Mouse (Mus musculus) heart, adult 11 months (tissue): ENCODE measurements around the gene Ccdc189.

Source experiments
- DNase-seq: peaks from one replicate; pipeline ENCODE4 v3.0.0; 2022

Gene Ccdc189

DNA sequence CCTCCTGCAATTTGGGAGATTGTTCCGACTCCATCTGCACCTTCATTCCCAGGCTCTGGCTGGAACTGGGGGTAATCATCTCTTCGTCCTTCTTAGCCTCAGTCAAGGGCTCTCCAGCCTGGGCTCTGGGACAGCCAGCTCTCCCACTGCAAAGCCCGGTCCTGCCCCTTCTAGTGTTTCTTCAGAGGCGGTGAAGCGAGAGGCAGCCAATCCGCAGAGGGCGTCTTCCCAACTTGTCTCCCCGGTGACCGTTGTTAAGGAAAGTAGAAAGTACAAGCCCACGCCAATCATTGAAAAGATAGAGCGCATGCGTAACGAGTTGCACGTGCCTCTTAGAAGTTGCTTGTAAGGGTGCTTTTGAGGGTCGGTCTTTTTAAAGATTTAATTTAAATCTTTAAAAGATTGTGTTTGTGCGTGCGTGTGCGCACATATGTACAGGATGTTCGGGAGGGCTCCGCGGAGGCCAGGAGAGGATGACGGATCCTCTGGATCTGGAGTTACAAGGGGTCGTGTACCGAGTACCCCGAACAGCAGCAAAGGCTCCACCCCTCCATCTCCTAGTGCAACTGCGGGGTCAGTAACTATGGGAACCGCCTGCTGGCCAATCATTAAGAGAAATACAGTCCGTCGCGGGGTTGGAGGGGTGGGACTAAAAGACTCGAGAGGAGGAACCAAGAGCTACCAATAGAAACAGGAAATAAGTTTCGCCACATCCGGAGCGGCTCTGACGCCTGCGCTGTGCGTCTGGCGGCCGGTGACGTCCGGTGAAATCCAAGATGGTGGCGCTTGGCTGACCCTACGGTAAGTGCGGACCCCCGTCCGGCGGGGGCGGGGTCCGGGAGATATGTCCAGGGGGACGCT is at the start of gene Ccdc189, which contains the start of gene Rnf40:
Gene Ccdc189, minus strand, starts transcription at position 585 of the 861 bp plus-strand sequence.
Gene Rnf40, plus strand, starts transcription at position 757 of the 861 bp plus-strand sequence.
- DNase-seq = peak; percentile 100

DNA sequence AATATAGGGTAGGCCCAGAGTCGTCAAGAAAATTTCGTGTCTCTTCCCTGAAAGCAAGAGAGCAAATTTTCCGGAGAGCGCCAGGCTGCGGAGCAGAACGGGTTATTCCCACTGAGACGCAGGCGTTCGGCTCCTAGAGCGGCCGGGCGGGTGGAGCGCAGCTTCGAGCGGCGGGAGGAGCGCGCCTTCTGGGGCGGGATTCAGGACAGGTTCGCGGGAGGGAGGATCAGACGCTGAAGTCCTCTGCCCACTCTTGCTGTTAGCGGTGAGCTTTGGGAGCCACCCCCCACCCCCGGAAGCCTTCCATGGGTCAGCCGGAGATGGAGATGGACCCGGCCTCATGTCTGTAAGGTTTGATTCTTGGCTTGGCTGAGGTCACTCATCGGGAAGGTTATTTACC is 48.6 kb upstream of the Ccdc189 start:
- DNase-seq = peak; percentile 97

DNA sequence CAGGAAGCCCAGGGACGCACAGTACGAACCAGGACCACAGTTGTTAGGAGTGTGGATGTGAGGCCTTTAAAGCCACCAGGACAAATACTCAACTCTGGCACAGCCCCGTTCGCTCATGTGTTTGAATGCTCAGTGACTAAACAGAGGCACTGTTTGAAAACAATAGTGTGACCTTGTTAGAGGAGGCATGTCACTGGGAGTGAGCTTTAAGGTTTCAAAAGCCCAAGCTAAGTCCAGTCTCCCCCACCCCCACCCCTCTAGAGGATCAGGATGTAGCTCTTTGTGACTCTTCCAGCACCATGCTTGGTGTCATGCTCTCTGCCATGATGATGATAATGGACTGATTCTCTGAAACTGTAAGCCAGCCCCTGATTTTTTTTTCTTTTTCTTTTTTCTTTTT is 43.0 kb upstream of the Ccdc189 start:
- DNase-seq = no peak

DNA sequence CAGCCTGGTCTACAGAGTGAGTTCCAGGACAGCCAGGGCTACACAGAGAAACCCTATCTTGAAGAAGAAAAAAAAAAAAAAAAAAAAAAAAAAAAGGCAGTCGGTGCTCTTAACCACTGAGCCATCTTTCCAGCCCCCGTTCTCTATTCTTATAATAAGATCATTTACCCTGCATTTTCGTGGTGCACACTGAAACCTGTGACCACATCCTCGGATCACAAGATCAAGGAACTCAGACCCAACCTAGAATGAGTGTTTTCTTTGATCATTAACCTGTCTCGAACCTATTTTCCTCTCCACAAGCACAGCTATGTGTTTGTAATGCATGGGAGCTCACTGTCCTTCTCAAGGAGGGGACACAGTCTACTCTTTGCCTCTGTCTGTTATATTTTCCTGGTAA is 40.3 kb upstream of the Ccdc189 start:
- no peak for DNase-seq

DNA sequence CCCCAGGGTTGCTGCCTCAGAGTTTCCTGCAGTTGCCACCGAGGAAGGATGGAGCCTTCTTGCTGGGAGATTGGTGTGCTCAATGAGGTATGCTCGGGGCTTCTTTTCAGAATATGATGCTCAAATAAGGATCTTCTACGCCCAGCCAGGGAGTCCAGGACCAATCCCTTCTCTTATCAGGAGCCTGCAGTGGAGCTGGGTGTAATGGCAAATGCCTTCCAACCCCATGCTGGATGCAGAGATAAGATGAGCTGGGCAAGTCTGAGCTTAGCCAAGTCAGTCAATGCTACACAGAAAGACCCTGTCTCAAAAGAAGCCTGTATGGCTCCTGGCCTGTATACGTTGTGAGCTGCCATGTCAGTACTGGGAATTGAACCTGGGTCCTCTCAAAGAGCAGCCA is 38.1 kb upstream of the Ccdc189 start:
- peak; percentile 45 for DNase-seq

DNA sequence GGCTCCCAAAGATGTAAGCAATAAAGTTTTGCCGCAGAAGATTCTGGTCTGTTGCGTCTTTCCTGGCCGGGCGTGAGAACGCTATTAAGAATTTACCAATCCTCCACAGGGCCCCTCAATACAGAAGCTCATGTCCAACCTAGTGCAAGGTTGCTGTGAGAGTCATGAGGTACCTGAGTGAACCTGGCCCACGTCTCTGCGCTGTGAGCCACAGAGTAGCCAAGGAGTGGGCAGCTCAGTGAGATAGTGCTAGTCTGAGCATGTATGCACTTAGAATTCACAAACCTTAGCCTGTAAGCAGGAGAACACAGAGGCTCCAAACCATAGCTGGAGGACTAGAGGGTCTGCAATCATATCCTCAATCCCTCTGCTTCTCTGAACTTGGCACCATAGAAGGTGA is 37.6 kb upstream of the Ccdc189 start:
- DNase-seq = peak; percentile 81

DNA sequence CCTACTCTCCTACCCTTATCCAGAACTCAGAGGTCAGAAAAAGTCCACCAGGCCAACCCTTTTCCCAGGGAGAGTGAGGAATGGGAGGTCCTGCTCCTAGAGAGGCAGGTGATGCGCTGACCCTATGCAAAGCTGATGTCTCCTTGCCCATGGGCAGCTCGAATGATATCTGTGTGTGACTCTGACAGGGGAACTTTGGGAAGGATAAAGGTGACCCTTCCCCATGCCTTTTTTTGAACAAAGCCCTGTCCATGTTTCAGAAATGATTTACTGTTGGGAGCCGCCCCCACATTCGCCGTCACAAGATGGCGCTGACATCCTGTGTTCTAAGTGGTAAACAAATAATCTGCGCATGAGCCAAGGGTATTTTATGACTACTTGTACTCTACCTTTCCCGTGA is 30.0 kb upstream of the Ccdc189 start:
- peak; percentile 79 for DNase-seq

DNA sequence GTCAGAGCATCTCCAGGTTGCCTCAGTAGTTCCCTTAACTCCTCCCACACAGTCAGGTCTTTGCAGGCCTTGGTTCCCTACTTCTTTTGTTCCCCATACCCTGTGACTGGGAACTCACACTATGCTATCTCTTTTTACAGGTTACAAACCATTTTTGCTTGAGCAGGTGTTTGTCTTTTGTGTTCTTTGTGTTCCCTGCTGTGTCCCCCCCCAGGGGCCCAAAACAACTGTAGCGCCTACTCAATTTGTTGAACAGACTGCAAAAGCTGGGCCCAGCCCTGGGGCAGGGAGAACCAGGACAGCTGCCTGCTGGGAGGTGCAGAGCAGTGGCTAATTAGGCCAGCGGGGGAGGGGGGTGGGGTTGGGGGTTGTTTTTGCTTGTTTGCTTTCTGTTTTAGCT is 29.6 kb upstream of the Ccdc189 start:
- no peak for DNase-seq

DNA sequence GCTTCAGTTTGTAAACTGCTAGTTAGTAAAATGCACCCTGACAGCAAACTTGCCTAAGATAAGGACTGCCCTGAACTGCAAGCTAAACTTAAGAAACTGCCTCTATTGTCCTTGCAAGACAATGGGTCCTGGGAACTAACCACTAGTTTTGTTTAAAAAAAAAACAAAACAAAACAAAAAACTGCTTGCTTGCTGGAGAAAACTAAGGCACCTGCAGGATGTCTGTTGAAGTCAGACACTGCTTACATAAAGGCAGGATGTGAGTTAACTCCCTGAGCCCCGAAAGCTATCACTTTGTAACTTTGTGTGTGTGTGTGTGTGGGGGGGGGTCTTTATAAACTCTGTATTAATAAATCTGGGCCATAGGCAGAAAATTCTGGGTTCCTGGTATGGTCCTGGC is 28.5 kb upstream of the Ccdc189 start:
- no peak for DNase-seq

DNA sequence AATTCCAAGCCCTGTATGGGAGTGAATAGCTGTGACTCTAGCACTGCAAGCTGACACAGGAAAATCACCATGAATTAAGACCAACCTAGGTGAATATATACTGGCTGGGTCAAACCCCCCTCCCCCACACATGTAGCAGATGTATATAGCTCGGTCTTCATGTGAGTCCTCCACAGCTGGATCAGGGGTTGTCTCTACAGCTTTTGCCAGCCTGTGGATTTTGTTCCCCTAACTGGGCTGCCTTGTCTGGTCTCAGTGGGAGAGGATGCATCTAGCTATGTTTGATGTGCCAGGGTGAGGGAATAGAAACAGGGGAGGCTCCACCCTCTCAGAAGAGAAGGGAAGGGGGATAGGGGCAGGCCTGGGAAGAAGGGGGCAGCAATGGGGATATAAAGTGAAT is 27.9 kb upstream of the Ccdc189 start:
- DNase-seq = no peak

DNA sequence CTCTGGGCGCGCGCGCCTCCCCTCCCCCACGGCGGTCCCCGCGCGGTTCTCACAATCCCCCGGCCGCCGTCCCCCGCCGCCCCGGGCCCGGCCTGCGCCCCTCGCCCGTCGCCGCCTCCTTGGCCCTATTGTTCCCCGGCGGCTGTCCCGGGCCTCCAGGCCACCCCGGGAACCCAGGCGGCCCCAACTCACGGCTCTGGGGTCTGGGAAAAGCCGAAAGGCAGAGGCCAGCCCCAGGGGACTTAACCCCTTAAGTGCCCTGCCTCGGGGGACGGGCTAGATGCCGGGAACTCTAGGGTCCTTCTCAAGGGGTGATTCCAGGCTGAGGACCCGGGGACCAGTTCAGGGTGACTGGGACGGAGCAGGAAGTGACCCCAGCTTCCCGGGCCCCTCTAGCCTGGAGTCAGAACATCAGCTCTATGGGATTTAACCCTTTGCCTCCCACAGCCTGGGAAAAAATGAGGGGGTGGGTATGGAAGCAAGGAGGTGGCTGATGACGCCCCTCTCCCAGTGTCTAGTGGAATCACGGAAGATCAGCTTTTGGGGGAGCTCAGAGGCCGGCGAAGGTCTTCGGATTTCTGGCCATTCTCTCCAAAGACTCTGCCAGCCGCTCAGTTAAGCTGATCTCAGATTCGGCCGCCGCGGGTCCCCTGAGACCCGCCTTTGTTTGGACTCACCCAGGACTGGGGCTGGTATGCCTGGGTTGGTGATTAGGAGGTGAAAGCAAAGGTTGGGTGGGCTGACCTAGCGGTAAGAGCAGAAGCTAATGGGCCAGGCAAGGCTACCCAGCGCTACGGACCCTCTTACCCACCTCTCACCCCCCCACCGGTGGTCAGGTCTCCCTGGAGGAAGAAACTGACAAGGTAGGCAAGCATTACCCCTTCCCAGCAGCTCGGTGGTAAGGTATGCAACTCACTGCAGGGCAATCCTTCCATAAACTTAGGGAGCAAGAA is 26.8 kb upstream of the Ccdc189 start, which contains the start of gene Zfp629:
Gene Zfp629, minus strand, starts transcription at position 907 of the 953 bp plus-strand sequence.
- peak; percentile 98 for DNase-seq

DNA sequence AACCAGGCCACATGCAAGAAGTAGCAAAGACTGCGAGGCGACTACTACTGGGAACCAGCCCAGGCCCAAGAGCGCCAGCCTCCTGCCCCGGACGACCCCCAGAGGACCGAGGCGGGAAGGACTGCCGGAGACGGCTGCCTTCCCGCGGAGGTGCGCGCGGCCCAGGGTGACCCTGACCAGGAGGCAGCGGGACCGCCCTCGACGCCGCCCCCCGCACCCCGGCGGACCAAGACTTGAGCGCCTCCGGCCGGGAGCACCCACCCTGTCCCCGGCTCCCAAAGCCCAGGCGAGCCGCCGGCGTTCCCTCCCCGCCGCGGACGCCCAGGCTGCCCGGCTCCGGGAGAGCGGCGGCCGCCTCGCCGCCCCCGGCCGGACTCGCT is 26.1 kb upstream of the Ccdc189 start:
- peak; percentile 96 for DNase-seq

DNA sequence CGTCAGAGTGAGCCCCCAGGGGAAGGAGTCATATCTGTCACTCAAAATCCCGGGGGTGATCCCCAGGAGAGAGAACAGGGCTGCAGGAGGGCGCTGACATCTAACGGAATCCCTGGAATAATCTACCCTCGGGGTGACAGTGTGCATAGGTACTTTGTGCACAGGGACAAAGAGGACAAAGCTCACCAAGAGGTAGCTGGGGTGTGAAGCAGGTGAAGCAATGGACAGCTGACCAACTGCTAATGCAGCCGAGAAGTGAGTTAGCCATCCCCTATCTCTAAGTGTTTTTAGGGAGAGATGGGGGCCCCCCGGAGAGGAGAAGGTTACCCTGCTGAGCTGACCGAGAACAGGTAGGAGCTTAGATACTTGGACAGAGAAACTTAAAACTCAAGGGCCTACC is 25.7 kb upstream of the Ccdc189 start:
- DNase-seq = no peak

DNA sequence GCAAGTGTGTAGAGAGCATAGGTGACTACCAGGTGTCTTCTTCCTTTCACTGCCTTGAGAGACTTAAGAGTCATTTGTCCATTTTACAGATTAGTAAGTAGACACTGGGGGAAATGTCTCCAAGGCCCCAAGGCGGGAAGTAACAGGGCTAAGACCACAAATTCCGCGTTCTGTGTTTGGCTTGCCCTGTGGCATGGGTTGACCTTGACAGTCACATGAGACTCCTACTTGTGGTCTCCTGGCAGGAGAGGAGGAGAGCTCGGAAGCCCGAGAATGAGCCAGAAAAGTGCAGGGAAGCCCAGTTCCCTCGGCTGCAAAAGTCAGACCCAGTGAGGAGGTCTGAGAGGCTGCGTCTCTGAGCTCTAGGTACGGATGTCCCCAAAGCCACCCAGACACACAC is 25.1 kb upstream of the Ccdc189 start:
- DNase-seq = peak; percentile 92

DNA sequence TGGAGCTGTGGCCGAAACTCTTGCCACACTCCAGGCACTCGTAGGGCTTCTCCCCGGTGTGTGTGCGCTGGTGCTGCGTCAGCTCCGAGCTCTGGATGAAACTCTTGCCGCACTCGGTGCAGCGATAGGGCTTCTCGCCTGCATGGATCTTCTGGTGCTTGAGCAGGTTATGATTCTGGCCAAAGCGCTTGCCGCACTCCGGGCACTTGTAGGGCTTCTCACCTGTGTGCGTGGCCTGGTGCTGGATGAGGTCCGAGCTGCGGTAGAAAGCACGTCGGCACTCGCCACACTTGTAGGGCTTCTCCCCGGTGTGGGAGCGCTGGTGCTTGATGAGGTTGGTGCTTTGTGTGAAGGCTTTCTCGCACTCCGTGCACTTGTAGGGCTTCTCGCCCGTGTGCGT is 23.2 kb upstream of the Ccdc189 start:
- peak; percentile 90 for DNase-seq

DNA sequence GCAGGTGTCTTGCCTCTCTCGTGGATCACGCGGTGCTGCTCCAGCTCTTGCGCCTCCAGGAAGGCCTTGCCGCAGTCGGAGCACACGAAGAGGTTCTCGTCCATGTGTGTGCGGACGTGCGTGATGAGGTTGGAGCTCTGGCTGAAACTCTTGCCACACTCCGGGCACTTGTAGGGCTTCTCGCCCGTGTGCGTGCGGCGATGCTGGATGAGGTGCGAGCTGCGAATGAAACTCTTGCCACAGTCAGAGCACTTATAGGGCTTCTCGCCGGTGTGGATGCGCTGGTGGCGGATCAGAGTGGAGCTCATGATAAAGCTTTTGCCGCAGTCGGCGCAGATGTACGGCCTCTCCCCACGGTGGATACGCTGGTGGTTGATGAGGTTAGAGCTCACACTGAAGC is 22.6 kb upstream of the Ccdc189 start:
- DNase-seq = peak; percentile 87

DNA sequence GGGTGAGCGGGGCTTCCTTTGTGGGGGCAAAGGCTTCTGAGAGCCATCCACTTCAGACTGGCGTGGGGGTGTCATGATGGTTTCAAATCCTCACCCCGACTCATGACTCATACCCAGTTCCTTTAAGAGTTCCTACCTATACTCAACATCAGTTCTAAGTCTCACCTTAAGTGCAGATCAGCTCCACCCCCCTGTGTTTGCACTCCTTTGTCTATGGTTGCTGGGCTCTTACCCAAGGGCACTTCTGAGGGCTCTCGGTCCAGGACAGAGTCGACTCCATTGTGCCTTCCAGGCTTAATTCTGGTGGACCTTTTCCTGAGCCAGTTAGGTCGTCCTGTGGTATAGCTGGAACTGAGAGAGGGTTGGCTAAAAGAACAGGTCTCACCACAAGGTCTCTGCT is 18.8 kb upstream of the Ccdc189 start:
- DNase-seq = peak; percentile 84

DNA sequence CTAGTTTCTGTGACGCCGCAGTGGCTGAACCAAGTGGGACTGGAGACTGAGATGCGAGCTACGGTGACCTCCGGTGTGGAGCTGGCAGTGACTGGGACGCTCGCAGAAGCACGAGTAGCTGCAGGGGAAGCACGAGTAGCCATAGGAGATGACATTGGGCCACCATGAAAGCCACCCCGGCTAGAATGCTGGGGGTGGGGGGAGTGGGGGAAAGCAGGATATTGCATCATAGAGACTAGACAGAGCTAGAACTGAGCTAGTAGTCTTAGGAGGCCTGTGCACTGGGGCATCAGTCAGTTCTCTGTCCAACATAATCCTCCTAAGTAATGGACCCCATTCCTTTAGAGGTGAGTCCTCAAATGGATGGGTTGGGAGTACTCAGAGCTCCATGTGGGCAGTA is 15.9 kb upstream of the Ccdc189 start:
- DNase-seq = peak; percentile 89

DNA sequence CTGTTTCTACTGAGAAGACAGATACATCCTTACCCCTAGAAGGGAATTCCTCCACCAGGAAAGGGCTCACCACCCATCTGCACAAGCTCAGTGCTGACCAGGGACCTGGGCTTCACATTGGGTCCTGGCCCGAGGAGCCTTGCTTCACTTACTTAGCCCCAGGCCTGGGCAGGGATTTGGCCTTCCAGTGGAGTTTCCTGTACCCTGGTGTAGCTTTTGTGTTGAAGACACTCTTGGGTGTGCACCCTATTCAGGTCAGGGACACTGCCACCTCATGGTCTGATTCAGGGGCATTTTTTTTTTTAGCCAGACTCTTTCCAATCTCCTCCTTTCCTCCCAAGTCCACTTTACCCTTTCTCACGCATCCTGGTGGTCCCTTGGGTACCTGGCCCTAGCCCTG is 14.5 kb upstream of the Ccdc189 start:
- no peak for DNase-seq

DNA sequence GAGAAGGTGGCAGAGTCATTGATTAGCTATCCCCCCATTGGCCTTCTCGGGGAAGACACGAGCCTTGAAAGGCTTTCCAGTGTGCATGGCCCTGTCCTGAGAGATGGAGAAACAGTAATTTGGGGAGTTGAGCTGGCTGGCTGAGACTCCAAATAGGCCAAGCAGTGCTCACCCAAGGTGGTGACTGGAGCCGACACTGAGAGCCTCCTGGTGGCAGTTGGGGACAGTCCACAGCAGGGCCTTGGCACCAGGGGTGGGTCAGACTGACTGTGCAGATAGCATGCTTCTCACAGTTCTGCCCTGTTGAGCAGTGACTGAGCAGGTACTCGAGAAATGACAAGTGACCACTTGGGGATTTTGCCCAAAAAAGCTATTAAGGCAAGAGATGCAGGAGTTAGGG is 13.3 kb upstream of the Ccdc189 start:
- DNase-seq = peak; percentile 81

DNA sequence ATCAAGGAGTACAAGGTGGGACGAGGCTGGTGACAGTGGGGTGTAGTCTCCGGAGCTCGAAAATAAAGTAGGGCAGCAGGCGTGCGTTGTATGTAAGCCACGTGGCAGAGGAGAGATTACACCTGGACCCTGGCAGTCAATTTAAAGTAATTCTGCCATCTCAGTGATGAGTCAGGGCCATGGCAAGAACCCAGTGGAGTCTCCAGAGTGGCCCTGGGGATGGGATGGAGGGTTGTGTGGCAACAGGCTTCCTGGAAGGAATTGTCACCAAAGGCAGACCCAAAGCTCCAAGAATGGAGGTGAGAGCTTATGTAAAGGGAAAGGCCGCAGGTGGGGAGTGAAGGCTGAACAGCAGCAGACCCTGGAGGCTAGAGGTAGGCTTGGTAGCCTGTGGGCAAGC is 12.2 kb upstream of the Ccdc189 start:
- no peak for DNase-seq

DNA sequence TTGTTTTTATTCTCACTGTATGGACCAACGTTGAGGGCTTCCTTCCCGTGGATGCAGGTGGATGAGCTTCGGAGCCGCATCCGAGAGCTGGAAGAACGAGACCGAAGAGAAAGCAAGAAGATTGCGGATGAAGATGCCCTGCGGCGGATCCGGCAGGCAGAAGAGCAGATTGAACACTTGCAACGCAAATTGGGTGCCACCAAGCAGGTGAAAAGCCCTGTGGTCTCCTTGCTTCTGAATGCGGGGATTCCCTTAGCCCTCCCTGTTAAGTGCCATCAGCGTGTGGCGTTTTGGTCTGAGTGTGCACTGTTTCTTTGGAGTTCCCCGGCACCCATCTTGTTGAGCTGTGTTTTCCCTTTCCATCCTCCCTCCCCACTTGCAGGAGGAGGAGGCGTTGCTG is 8.4 kb upstream of the Ccdc189 start:
- peak; percentile 88 for DNase-seq

DNA sequence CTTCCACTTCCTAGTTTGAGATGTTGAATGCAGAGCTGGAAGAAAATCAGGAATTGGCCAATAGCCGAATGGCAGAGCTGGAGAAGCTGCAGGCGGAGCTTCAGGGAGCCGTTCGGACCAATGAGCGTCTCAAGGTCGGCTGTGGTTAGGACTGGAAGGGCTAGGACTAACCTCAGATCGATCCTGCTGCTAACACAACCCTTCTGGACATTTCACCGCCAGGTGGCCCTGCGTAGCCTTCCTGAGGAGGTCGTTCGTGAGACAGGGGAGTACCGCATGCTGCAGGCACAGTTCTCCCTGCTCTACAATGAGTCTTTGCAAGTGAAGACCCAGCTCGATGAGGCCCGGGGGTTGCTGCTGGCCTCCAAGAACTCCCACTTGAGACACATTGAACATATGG is 4.2 kb upstream of the Ccdc189 start:
- DNase-seq = no peak

DNA sequence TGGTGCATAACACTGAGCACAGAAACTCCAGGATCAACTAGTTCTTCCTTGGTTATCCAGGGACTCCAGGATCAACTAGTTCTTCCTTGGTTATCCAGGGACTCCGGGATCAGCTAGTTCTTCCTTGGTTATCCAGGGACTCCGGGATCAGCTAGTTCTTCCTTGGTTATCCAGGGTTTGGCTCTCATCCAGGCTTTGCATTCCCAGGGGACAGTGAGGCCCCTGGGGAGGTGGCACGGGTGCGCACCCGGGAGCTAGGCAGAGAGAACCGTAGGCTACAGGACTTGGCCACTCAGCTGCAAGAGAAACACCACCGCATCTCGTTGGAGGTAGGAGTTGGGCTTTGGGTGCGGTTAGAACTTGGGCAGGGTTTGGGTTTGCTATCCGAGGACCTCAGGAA is 2.7 kb upstream of the Ccdc189 start:
- DNase-seq = peak; percentile 90
